Mouse (Mus musculus) ES-Bruce4 (cell line): ENCODE data around the gene Gm14401.
"Not testable (repeated sequence)": the region's sequence is repeated elsewhere in the genome, so short reads cannot be mapped to it uniquely, and the experiment has no call there.

Source experiments
- CTCF ChIP-seq: IDR thresholded peaks from one replicate; pipeline ENCODE4 v1.8.1; 2011; ENCODE audit warnings: low read depth, low read length
- POLR2A ChIP-seq: IDR thresholded peaks from one replicate; pipeline ENCODE4 v1.8.1; 2011; ENCODE audit warnings: low read length; ENCODE audit not compliant: insufficient read depth

DNA sequence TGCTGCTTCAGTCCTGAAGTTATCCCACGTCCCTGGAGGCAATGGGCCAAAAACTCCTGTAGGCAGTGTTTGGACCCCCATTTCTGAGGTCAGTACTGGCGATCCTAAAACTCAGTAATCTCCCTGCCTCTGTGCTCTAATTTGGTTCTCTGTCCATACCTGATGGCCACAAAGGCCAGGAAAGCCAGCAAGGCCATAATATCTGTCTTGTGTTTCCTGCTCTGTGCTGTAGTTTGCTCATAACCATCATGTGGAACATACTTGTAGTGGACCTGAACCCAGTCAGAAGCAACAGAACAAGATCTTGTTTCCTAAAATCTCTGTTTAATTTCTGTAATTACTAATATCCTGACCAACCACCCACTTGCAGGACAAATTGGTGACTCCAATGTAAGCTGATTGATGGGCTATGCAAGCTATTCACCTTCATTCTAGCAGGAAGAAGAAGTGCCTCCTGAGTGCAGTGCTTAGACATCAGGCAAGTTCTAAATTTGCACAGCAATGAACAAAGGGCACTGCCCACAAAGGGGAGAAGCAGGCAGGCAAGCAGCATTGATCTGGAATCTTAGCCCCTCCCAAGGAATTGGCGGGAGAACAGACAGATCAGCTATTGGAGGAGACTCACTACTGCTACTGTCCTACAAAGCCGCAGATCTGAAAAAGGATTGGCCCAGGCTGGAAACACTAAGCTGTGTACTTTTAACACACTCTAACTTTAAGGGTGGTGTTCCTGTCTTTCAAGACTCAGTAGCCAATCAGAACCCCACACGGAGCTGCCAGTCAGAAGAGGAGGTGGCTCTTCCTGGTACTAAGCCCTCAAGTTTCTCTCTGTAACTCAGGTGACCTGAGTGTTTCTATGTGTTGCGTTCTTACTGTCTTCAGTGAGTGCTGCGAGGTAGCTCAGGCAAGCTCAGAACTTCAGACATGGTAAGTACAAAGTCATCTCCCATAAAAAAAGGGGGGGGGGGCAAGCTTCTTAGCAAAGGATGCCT is at the start of gene Gm14401:
- TF ChIP-seq POLR2A: peak; percentile 58
- TF ChIP-seq CTCF: not testable (repeated sequence)
